Mouse (Mus musculus) midbrain, postnatal 0 days (tissue): ENCODE measurements at regions not wholly inside any gene's neighbourhood (a gene's known extent, or its start where the extent isn't known, plus 50 kb on each side); places are given as distances from the start of the nearest gene placed in this dataset.
A peak's percentile ranks its signal among the peaks of the same experiment; 100 is the strongest.

ENCODE experiments used
- ATAC-seq: fragments of 200-750 bp; cut with Nextera tagmentation; 2 replicates; pipeline ENCODE4 v1.8.0; 2017; ENCODE audit warnings: moderate number of reproducible peaks, mild to moderate bottlenecking, moderate TSS enrichment, moderate library complexity; ENCODE audit not compliant: low FRiP score
- DNase-seq: peaks from one replicate; pipeline ENCODE4 v3.0.0-alpha.2; 2015; ENCODE audit warnings: low spot score
- H3K27ac ChIP-seq: fragments of 300-500 bp; sonication (generic); 2 replicates; pipeline ENCODE4 v1.5.1; 2014; ENCODE audit warnings: low read depth, mild to moderate bottlenecking, low read length, mixed read lengths
- H3K27me3 ChIP-seq: fragments of 300-500 bp; sonication (generic); 2 replicates; pipeline ENCODE4 v1.6.1; 2014; ENCODE audit warnings: low read length, control low read depth, mixed read lengths; ENCODE audit not compliant: insufficient read depth
- H3K36me3 ChIP-seq: fragments of 300-500 bp; sonication (generic); 2 replicates; pipeline ENCODE4 v1.6.1; 2014; ENCODE audit warnings: low read length, control low read depth, mixed read lengths; ENCODE audit not compliant: insufficient read depth
- H3K4me1 ChIP-seq: fragments of 300-500 bp; sonication (generic); 2 replicates; pipeline ENCODE4 v1.6.1; 2014; ENCODE audit warnings: mild to moderate bottlenecking, control low read depth, antibody characterized with exemption, low read length, mixed read lengths; ENCODE audit not compliant: insufficient read depth
- H3K4me2 ChIP-seq: fragments of 300-500 bp; sonication (generic); 2 replicates; pipeline ENCODE4 v1.6.1; 2014; ENCODE audit warnings: low read depth, mild to moderate bottlenecking, low read length, mixed read lengths; ENCODE audit not compliant: poor library complexity, severe bottlenecking
- H3K4me3 ChIP-seq: fragments of 300-500 bp; sonication (generic); 2 replicates; pipeline ENCODE4 v1.5.1; 2014; ENCODE audit warnings: low read depth, mild to moderate bottlenecking, low read length, moderate library complexity
- H3K9ac ChIP-seq: fragments of 300-500 bp; sonication (generic); replicated peaks from 2 replicates; pipeline ENCODE4 v1.6.1; 2014; ENCODE audit warnings: mild to moderate bottlenecking, low read length, moderate library complexity, mixed read lengths; ENCODE audit not compliant: poor library complexity, severe bottlenecking
- H3K9me3 ChIP-seq: fragments of 300-500 bp; sonication (generic); 2 replicates; pipeline ENCODE4 v1.6.1; 2016; ENCODE audit warnings: low read length, control low read depth
- CTCF ChIP-seq: IDR thresholded peaks from 2 replicates; pipeline ENCODE4 v1.5.1; 2016; ENCODE audit warnings: antibody characterized with exemption, mild to moderate bottlenecking
- WGBS: fragments of 180-500 bp; shearing (Covaris S2); extraction: QIAGEN DNeasy Blood & Tissue Kit; methylation state at CpG from one replicate; pipeline ENCODE4 v1.1.7; 2014; 5-methylcytosine and 5-hydroxymethylcytosine counted together

DNA sequence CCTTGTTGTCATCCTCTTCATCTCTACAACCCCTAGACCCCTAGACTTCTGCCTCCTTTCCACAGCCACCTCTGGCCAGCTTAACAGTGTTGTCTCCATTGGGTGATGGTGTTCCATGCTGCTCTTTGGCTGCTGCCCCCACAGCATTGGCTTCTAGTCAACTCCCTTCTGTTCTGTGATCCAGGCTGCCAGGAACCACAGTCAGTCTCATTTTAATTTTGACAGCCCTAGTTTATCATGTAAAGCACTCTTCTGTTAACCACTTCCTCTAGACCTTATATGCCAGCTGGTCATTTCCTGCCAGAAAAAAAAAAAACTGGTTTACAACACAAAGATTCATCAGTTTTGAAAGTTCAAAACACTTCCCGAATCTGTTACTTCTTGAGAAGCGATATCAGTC, 514.1 kb downstream of the Cntnap4 start:
- 97% methylated on average over 2 of the region's 2 CpGs for WGBS
- Histone ChIP-seq H3K4me1 (no peaks in the 10 kb centered on the region), H3K27me3 (no peaks in the 10 kb centered on the region), H3K4me3 (no peak overlapping the region), H3K9me3 (no peaks in the 10 kb centered on the region), H3K36me3 (no peaks in the 10 kb centered on the region), H3K4me2 (no peak overlapping the region), H3K27ac (no peak overlapping the region), H3K9ac (no peak overlapping the region)
- peak; percentile 46 for DNase-seq
- TF ChIP-seq CTCF, result no peak
- ATAC-seq, result no peak

GRCm38 (mm10) chr8:113087586-113087985, 517.7 kb downstream of the Cntnap4 start:
- no peak for TF ChIP-seq CTCF
- H3K27ac ChIP-seq, result no peak overlapping the region
- DNase-seq (peak; percentile 19), ATAC-seq (no peak)
- no peak overlapping the region for H3K9ac ChIP-seq
- H3K27me3 ChIP-seq, result no peaks in the 10 kb centered on the region
- no peaks in the 10 kb centered on the region for H3K4me1 ChIP-seq
- H3K4me3 ChIP-seq, result no peak overlapping the region
- H3K9me3 ChIP-seq, result no peaks in the 10 kb centered on the region
- WGBS, result 83% methylated on average over 1 of the region's 1 CpGs
- H3K36me3 ChIP-seq, result no peaks in the 10 kb centered on the region
- H3K4me2 ChIP-seq, result no peak overlapping the region

DNA sequence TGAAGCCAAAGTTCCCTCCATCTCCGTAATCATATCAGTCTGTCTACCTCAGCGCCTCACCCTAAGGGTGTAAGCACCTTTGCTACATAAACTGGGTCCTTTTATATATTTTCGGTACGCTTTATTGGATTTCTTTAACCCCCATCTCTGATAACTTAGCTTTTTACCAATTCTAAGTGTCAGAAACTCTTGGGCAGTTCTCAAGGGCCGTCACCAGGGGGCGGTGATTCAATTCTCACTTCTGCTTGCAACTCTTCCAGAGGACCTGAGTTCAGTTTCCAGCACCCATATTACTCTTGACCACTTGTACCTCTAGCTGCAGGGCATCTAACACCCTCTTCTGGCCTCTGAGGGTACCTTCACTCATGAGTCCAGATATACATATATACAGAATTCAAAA, 523.7 kb upstream of the Mon1b start:
- Histone ChIP-seq H3K27ac (no peak overlapping the region), H3K36me3 (no peaks in the 10 kb centered on the region), H3K4me1 (no peaks in the 10 kb centered on the region), H3K9me3 (no peaks in the 10 kb centered on the region), H3K4me2 (no peak overlapping the region), H3K4me3 (no peak overlapping the region), H3K9ac (no peak overlapping the region), H3K27me3 (no peaks in the 10 kb centered on the region)
- ATAC-seq (no peak), DNase-seq (no peak)
- 67% methylated on average over 6 of the region's 6 CpGs for WGBS
- 0 out of 2 replicates have a peak, but pooled peaks have one; percentile 7 for TF ChIP-seq CTCF

DNA sequence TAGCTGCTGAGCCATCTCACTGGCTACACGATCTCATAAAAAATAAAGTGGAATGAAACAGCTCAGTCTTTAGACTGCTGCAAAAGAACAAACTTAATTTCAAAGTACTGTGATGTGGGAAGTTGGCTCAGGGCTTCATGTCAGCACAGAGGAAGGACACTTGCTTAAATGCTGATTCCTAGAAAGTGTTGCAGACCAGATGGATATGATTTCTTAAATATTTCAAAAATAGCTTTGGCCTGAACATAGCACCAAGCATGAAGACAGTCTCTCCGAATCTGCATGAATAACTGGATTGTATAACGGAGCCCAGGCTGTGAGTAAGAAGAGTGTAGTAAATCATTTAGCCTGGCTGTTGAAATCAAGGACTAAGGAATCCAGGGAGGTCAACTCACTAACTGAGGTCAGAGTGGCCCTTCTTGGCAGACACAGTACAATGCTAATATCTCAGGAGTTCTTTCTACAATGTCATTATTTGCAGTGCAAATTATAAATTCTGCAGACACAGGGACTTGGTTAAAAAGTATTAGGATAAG, 521.2 kb upstream of the Mon1b start:
- TF ChIP-seq CTCF, result no peak
- ATAC-seq, result no peak
- no peak overlapping the region for H3K4me2 ChIP-seq
- DNase-seq, result no peak
- H3K27ac ChIP-seq, result no peak overlapping the region
- no peak overlapping the region for H3K9ac ChIP-seq
- no peaks in the 10 kb centered on the region for H3K4me1 ChIP-seq
- WGBS, result 84% methylated on average over 3 of the region's 3 CpGs
- no peaks in the 10 kb centered on the region for H3K36me3 ChIP-seq
- H3K27me3 ChIP-seq, result no peaks in the 10 kb centered on the region
- H3K4me3 ChIP-seq, result no peak overlapping the region
- H3K9me3 ChIP-seq, result no peaks in the 10 kb centered on the region

DNA sequence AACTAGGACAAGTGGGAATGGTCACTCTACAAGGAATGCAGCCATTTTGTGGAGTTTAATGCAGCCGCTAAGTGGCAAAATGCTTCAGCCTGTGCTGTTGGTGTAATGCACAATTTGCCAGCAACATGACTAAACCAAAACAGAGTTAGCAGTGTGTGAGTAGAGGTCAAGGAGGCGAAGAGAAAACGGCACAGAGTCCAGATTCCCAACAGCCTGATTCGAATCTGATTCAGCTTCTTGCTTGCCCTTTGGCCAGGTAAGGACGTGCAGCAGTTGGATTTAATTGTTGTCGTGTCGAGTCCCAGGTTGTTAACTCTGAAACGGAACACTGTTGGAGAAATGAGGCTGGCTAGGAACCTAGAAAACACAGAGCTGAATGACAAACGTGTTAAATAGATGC, 518.1 kb upstream of the Mon1b start:
- no peak for TF ChIP-seq CTCF
- Histone ChIP-seq H3K4me2 (no peak overlapping the region), H3K27me3 (no peaks in the 10 kb centered on the region), H3K9ac (no peak overlapping the region), H3K4me3 (no peak overlapping the region), H3K27ac (no peak overlapping the region), H3K9me3 (no peaks in the 10 kb centered on the region), H3K4me1 (no peaks in the 10 kb centered on the region), H3K36me3 (no peaks in the 10 kb centered on the region)
- ATAC-seq, result no peak
- DNase-seq, result no peak
- WGBS, result 88% methylated on average over 9 of the region's 9 CpGs

DNA sequence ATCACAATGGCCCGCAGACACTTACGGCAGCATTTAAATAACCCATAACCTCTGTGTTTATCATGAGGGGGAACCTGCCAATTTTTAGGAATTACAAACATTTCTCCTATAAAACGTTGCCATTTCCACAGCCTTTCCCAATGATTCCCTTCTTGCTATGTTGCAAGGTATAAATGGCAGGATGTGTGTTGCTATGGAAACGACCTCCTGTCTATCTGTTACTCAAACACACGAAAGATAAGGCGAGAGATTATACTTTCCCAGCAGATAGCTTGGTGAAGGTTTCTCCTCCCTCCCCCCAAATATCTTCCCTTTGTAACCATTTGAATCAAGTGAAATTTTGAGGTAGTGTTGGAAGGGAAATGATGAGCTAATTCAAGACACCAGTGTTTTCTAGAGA, 509.8 kb upstream of the Mon1b start:
- H3K9ac ChIP-seq, result no peak overlapping the region
- H3K36me3 ChIP-seq, result no peaks in the 10 kb centered on the region
- DNase-seq, result peak; percentile 40
- no peak overlapping the region for H3K4me2 ChIP-seq
- no peak overlapping the region for H3K4me3 ChIP-seq
- no peaks in the 10 kb centered on the region for H3K9me3 ChIP-seq
- no peaks in the 10 kb centered on the region for H3K27me3 ChIP-seq
- no peaks in the 10 kb centered on the region for H3K4me1 ChIP-seq
- H3K27ac ChIP-seq, result no peak overlapping the region
- 63% methylated on average over 6 of the region's 6 CpGs for WGBS
- no peak for TF ChIP-seq CTCF
- ATAC-seq, result no peak
